Mouse (Mus musculus): ENCODE data around the gene H2-T24. TPM values are rescaled to one million over a fixed set of nuclear protein-coding genes. Genes with fewer than 3 reads are reported as not detected.

Gene H2-T24
- total RNA-seq (2012; rRNA removed) = 25.4 and 25.9 TPM in 2 replicates
- polyA plus RNA-seq (2012; ENCODE audit: insufficient read depth in 1 of 2, insufficient read length in 2 of 2, low read depth in 1 of 2, low replicate concordance in 2 of 2, missing spikeins in 1 of 2) = 10 to 100 TPM in 1 of 2 experiments, not detected in 1; 14.1 TPM

GRCm38 (mm10) chr17:36020191-36021073 lies at the start of gene H2-T24:
Gene H2-T24, minus strand, starts transcription at chr17:36020560.
- DNase-seq (ENCODE audit: low read depth, low spot score) = peak; percentile 97
- Histone ChIP-seq H3K27ac (ENCODE audit: control insufficient read depth, low read depth, low read length) (peak within 1 kb of the TSS; percentile 97), H3K36me3 (ENCODE audit: control insufficient read depth in 1 of 2, insufficient read depth in 2 of 2, low read length in 2 of 2) (peaks cover 8 to 66% of the 10 kb centered on the region in 2 experiments), H3K9me3 (replicated peaks; ENCODE audit: insufficient read depth, low read length) (no peaks in the 10 kb centered on the region), H3K27me3 (ENCODE audit: control insufficient read depth in 1 of 2, insufficient read depth in 2 of 2, low read length in 2 of 2) (no peaks in the 10 kb centered on the region), H3K79me2 (ENCODE audit: control insufficient read depth, insufficient read depth, low read length, poor library complexity) (peaks cover 78% of the 10 kb centered on the region), H3K9ac (ENCODE audit: control insufficient read depth, low read depth, low read length, poor library complexity, severe bottlenecking) (peak within 1 kb of the TSS; percentile 64), H3K4me1 (ENCODE audit: control insufficient read depth in 1 of 2, insufficient read depth in 2 of 2, low read length in 2 of 2) (peaks cover 36 to 66% of the 10 kb centered on the region in 2 experiments), H3K4me3 (ENCODE audit: control insufficient read depth in 1 of 2, insufficient read depth in 1 of 2, low read depth in 2 of 2, low read length in 2 of 2) (peak within 1 kb of the TSS; percentile 52)
- TF ChIP-seq HCFC1 (IDR thresholded peaks at IDR 0.05; ENCODE audit: low read depth, low read length) (peak; percentile 58), JUND (IDR thresholded peaks at IDR 0.05; ENCODE audit: low read depth, low read length) (peak; percentile 79; the same call in 1 of the 2 replicates), ELF1 (IDR thresholded peaks at IDR 0.05; ENCODE audit: low read depth, low read length) (0 out of 2 replicates have a peak, but pooled peaks have one; percentile 7), MAX (IDR thresholded peaks at IDR 0.05; ENCODE audit: low read length) (peak; percentile 46; the same call in 1 of the 2 replicates), TBP (IDR thresholded peaks at IDR 0.05; ENCODE audit: low read depth, low read length) (peak; percentile 58), GABPA (IDR thresholded peaks at IDR 0.05; ENCODE audit: low read depth, low read length) (no peak), POLR2AphosphoS5 (IDR thresholded peaks at IDR 0.05; ENCODE audit: borderline replicate concordance, low read depth, low read length) (no peak), BHLHE40 (IDR thresholded peaks at IDR 0.05; ENCODE audit: borderline replicate concordance, low read depth, low read length) (peak; percentile 46), MEF2A (IDR thresholded peaks at IDR 0.05; ENCODE audit: extremely low read depth, insufficient replicate concordance, low read depth, low read length, poor library complexity, severe bottlenecking) (no peak), RAD21 (IDR thresholded peaks at IDR 0.05; ENCODE audit: low read depth, low read length) (no peak), POLR2A (IDR thresholded peaks at IDR 0.05; ENCODE audit: control insufficient read depth in 1 of 2, insufficient read depth in 1 of 2, low read depth in 1 of 2, low read length in 2 of 2, poor library complexity in 1 of 2) (peak; percentile 30 to 82; a peak in 2 of 4 replicates), TAL1 (IDR thresholded peaks at IDR 0.05; ENCODE audit: low read length) (peak; percentile 31), MYC (IDR thresholded peaks at IDR 0.05; ENCODE audit: low read depth, low read length) (peak; percentile 84), CTCF (IDR thresholded peaks at IDR 0.05 in 2 of 3, conservative IDR thresholded peaks at IDR 0.05 in 1 of 3; ENCODE audit: control insufficient read depth in 1 of 3, insufficient read depth in 1 of 3, low read depth in 2 of 3, low read length in 3 of 3, poor library complexity in 1 of 3, severe bottlenecking in 1 of 3) (peak in 1 of 3 experiments; percentile 21; a peak in 2 of 6 replicates), EP300 (IDR thresholded peaks at IDR 0.05; ENCODE audit: low read depth in 1 of 2, low read length in 2 of 2) (peak; percentile 16 to 65; a peak in 3 of 4 replicates), ZNF384 (IDR thresholded peaks at IDR 0.05; ENCODE audit: low read depth, low read length) (no peak), MAFK (IDR thresholded peaks at IDR 0.05; ENCODE audit: borderline replicate concordance, low read depth, low read length) (no peak), GATA1 (IDR thresholded peaks at IDR 0.05; ENCODE audit: low read depth, low read length) (peak; percentile 88), SIN3A (IDR thresholded peaks at IDR 0.05; ENCODE audit: low read length) (peak; percentile 93), SMC3 (IDR thresholded peaks at IDR 0.05; ENCODE audit: low read depth, low read length) (no peak), POLR2AphosphoS2 (IDR thresholded peaks at IDR 0.05; ENCODE audit: low read length) (no peak), E2F4 (IDR thresholded peaks at IDR 0.05; ENCODE audit: borderline replicate concordance, low read depth, low read length) (no peak), MAZ (IDR thresholded peaks at IDR 0.05; ENCODE audit: low read depth, low read length) (no peak), ZMIZ1 (IDR thresholded peaks at IDR 0.05; ENCODE audit: low read depth, low read length) (no peak), CHD1 (IDR thresholded peaks at IDR 0.05; ENCODE audit: low read depth, low read length) (no peak), UBTF (IDR thresholded peaks at IDR 0.05; ENCODE audit: borderline replicate concordance, insufficient read depth, low read depth, low read length) (no peak), CHD2 (IDR thresholded peaks at IDR 0.05; ENCODE audit: low read length) (peak; percentile 71), NRF1 (IDR thresholded peaks at IDR 0.05; ENCODE audit: insufficient read depth, low read depth, low read length, poor library complexity, severe bottlenecking) (no peak), NELFE (IDR thresholded peaks at IDR 0.05; ENCODE audit: low read depth, low read length) (peak; percentile 58), USF1 (IDR thresholded peaks at IDR 0.05; ENCODE audit: low read depth, low read length) (0 out of 2 replicates have a peak, but pooled peaks have one; percentile 33), MXI1 (IDR thresholded peaks at IDR 0.05; ENCODE audit: low read depth, low read length) (peak; percentile 89), MYB (IDR thresholded peaks at IDR 0.05; ENCODE audit: low read depth, low read length) (no peak; the same call in 1 of the 2 replicates), USF2 (IDR thresholded peaks at IDR 0.05; ENCODE audit: borderline replicate concordance in 1 of 2, insufficient read depth in 1 of 2, low read depth in 1 of 2, low read length in 2 of 2) (no peak), ZKSCAN1 (IDR thresholded peaks at IDR 0.05; ENCODE audit: low read depth, low read length) (no peak)

Measured in MEL (cell line).